Mouse (Mus musculus): ENCODE data around the gene B230217C12Rik. TPM values are rescaled to one million over a fixed set of nuclear protein-coding genes. Genes with fewer than 3 reads are reported as not detected.

Gene B230217C12Rik
- polyA plus RNA-seq, 1 experiment from 2014 or later = 15.0 TPM

- Histone ChIP-seq H3K27me3 (ENCODE audit: control insufficient read depth, insufficient read depth, low read length) (no peaks in the 10 kb centered on the region), H3K4me3 (ENCODE audit: low read depth, low read length) (no peak overlapping the region), H3K9me3 (ENCODE audit: control insufficient read depth, low read length) (no peaks in the 10 kb centered on the region), H3K4me2 (ENCODE audit: low read depth) (no peak overlapping the region), H3K9ac (ENCODE audit: low read length) (peak overlapping the region; percentile 6; the same call in 1 of the 2 replicates), H3K27ac (ENCODE audit: low read depth, low read length) (no peak overlapping the region), H3K36me3 (ENCODE audit: control insufficient read depth, insufficient read depth, low read length) (no peaks in the 10 kb centered on the region; the same call in 1 of the 2 replicates), H3K4me1 (ENCODE audit: control insufficient read depth, insufficient read depth, low read length) (peaks cover 66% of the 10 kb centered on the region)
- ATAC-seq (ENCODE audit: insufficient read depth, low FRiP score, low TSS enrichment) (no peak), DNase-seq (ENCODE audit: low spot score) (no peak)
- WGBS = 51% methylated on average over 6 of the region's 6 CpGs
These were observed 33.0 kb upstream of the B230217C12Rik start for GRCm38 (mm10) chr11:97807626-97808025.

DNA sequence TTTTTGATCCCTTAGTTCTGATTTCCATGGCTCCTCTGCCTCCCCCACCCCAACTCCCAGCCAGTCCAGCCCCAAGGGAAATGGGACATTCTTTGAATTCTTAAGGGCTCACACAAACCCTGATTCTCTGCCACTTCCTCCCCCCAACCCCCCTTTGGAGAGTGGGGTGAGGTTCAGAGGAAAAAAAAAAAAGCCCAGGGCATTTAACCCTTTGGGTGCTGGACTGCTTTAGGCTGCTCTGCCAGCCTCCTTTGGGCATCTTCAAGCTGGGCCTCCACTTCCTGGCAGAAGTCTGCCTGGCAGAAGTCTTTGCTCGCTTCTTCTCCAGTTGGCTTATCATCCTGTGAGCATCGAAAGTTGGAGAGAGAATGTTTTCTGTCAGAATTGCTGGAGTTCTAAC, 32.5 kb upstream of the B230217C12Rik start:
- ATAC-seq (ENCODE audit: insufficient read depth, low FRiP score, low TSS enrichment) (no peak), DNase-seq (ENCODE audit: low spot score) (peak; percentile 12)
- Histone ChIP-seq H3K4me3 (ENCODE audit: low read depth, low read length) (no peak overlapping the region), H3K27me3 (ENCODE audit: control insufficient read depth, insufficient read depth, low read length) (no peaks in the 10 kb centered on the region), H3K9me3 (ENCODE audit: control insufficient read depth, low read length) (no peaks in the 10 kb centered on the region), H3K9ac (ENCODE audit: low read length) (peak overlapping the region; percentile 6; the same call in 1 of the 2 replicates), H3K4me2 (ENCODE audit: low read depth) (no peak overlapping the region), H3K36me3 (ENCODE audit: control insufficient read depth, insufficient read depth, low read length) (no peaks in the 10 kb centered on the region; the same call in 1 of the 2 replicates), H3K4me1 (ENCODE audit: control insufficient read depth, insufficient read depth, low read length) (peaks cover 70% of the 10 kb centered on the region), H3K27ac (ENCODE audit: low read depth, low read length) (no peak overlapping the region)
- 80% methylated on average over 2 of the region's 2 CpGs for WGBS

DNA sequence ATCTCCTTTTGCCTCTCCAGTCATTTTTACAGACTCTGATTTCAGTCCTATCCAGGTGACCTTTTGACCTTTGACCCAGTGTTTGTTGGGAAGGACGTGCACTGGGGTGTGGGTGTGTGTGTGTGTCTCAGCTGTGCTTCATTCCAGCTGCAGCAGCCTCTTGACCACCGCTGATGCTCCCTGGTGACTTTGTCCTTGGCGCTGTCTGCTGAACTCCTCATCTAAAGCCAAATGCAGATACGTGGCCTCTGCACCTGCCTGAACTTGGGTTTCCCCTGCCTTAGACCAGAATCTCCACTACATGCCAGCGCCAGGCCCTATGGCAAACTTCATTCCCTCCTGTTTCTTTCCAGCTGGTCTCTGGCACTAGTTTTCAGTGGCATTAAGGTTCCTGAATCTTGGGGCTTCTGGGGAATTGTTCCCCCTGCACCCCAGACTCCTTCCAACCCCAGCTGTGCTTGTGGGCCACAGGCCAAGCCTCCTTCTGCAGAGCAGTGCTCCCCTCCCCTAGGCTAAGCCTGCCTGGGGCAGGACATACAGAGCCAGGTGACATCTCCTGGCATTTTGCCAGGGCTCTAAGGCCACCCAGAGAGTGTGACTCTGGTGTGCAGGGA, 31.9 kb upstream of the B230217C12Rik start:
- Histone ChIP-seq H3K4me1 (ENCODE audit: control insufficient read depth, insufficient read depth, low read length) (peaks cover 73% of the 10 kb centered on the region), H3K9me3 (ENCODE audit: control insufficient read depth, low read length) (no peaks in the 10 kb centered on the region), H3K27me3 (ENCODE audit: control insufficient read depth, insufficient read depth, low read length) (no peaks in the 10 kb centered on the region), H3K9ac (ENCODE audit: low read length) (no peak overlapping the region), H3K4me3 (ENCODE audit: low read depth, low read length) (no peak overlapping the region), H3K36me3 (ENCODE audit: control insufficient read depth, insufficient read depth, low read length) (no peaks in the 10 kb centered on the region; the same call in 1 of the 2 replicates), H3K27ac (ENCODE audit: low read depth, low read length) (0 out of 2 replicates have a peak overlapping the region, but pooled peaks have one; percentile 20), H3K4me2 (ENCODE audit: low read depth) (no peak overlapping the region)
- WGBS = 44% methylated on average over 5 of the region's 5 CpGs
- DNase-seq (ENCODE audit: low spot score) (no peak), ATAC-seq (ENCODE audit: insufficient read depth, low FRiP score, low TSS enrichment) (no peak)

- H3K4me3 ChIP-seq (ENCODE audit: low read depth, low read length) = no peak overlapping the region
- ATAC-seq (ENCODE audit: insufficient read depth, low FRiP score, low TSS enrichment) = no peak
- 68% methylated on average over 7 of the region's 7 CpGs for whole genome bisulfite sequencing
- H3K9me3 ChIP-seq (ENCODE audit: control insufficient read depth, low read length) = no peaks in the 10 kb centered on the region
- DNase-seq (ENCODE audit: low spot score) = no peak
- H3K27me3 ChIP-seq (ENCODE audit: control insufficient read depth, insufficient read depth, low read length) = no peaks in the 10 kb centered on the region
- H3K36me3 ChIP-seq (ENCODE audit: control insufficient read depth, insufficient read depth, low read length) = no peaks in the 10 kb centered on the region; the same call in 1 of the 2 replicates
- peaks cover 69% of the 10 kb centered on the region for H3K4me1 ChIP-seq (ENCODE audit: control insufficient read depth, insufficient read depth, low read length)
- H3K9ac ChIP-seq (ENCODE audit: low read length) = no peak overlapping the region
- H3K4me2 ChIP-seq (ENCODE audit: low read depth) = no peak overlapping the region
- no peak overlapping the region for H3K27ac ChIP-seq (ENCODE audit: low read depth, low read length)
These were observed 31.1 kb upstream of the B230217C12Rik start for GRCm38 (mm10) chr11:97809235-97810121.

DNA sequence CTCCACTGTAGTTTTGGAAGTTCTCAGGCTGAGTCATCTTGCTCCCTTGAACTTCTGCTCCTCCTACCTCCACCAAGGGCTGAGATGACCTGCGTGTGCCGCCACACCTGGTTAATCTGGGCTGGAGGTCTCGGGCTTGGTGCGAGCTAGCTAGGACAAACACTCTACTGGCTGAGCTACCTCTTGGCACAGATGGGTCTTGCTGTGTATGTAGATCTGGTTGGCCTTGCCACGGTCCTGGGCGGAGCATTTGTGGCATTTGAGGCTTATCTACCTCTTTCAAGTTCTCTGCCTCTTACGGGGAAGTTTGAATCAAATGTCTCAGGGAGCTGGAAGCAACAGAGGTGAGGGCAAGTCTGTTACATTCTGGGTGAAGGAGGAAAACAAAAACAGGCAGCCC, 30.2 kb upstream of the B230217C12Rik start:
- no peaks in the 10 kb centered on the region for H3K9me3 ChIP-seq (ENCODE audit: control insufficient read depth, low read length)
- H3K4me3 ChIP-seq (ENCODE audit: low read depth, low read length) = no peak overlapping the region
- no peak overlapping the region; the same call in 1 of the 2 replicates for H3K9ac ChIP-seq (ENCODE audit: low read length)
- H3K27ac ChIP-seq (ENCODE audit: low read depth, low read length) = no peak overlapping the region
- ATAC-seq (ENCODE audit: insufficient read depth, low FRiP score, low TSS enrichment) (no peak), DNase-seq (ENCODE audit: low spot score) (no peak)
- 82% methylated on average over 7 of the region's 7 CpGs for WGBS
- H3K27me3 ChIP-seq (ENCODE audit: control insufficient read depth, insufficient read depth, low read length) = no peaks in the 10 kb centered on the region
- H3K36me3 ChIP-seq (ENCODE audit: control insufficient read depth, insufficient read depth, low read length) = no peaks in the 10 kb centered on the region; the same call in 1 of the 2 replicates
- peaks cover 64% of the 10 kb centered on the region for H3K4me1 ChIP-seq (ENCODE audit: control insufficient read depth, insufficient read depth, low read length)
- no peak overlapping the region for H3K4me2 ChIP-seq (ENCODE audit: low read depth)

DNA sequence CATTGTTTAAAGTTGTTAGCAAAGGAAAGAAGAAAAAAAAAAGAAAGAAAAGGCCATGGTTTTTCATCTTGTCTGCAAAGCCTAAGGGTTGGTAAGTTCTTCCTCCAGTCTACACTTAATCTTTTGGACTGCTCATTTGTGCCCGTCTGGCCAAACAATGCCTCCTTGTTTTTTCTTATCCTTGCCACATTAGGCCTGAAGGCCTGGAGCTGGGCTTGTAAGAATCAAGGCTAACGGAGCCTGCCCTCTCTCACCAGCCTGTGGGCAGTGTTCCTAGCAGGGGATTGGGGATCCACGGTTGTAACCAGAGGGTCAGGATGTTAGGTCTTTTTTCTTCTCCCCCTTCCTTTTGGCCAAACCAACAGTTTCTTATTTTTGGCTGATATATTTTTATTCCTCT, 29.6 kb upstream of the B230217C12Rik start:
- no peak for DNase-seq (ENCODE audit: low spot score)
- WGBS = 35% methylated on average over 3 of the region's 3 CpGs
- Histone ChIP-seq H3K4me2 (ENCODE audit: low read depth) (no peak overlapping the region), H3K9ac (ENCODE audit: low read length) (no peak overlapping the region; the same call in 1 of the 2 replicates), H3K27me3 (ENCODE audit: control insufficient read depth, insufficient read depth, low read length) (no peaks in the 10 kb centered on the region), H3K4me3 (ENCODE audit: low read depth, low read length) (no peak overlapping the region), H3K4me1 (ENCODE audit: control insufficient read depth, insufficient read depth, low read length) (peaks cover 61% of the 10 kb centered on the region), H3K9me3 (ENCODE audit: control insufficient read depth, low read length) (no peaks in the 10 kb centered on the region), H3K27ac (ENCODE audit: low read depth, low read length) (peak overlapping the region; percentile 44; the same call in 1 of the 2 replicates), H3K36me3 (ENCODE audit: control insufficient read depth, insufficient read depth, low read length) (no peaks in the 10 kb centered on the region; the same call in 1 of the 2 replicates)
- ATAC-seq (ENCODE audit: insufficient read depth, low FRiP score, low TSS enrichment) = no peak

- H3K9ac ChIP-seq (ENCODE audit: low read length) = no peak overlapping the region; the same call in 1 of the 2 replicates
- H3K36me3 ChIP-seq (ENCODE audit: control insufficient read depth, insufficient read depth, low read length) = no peaks in the 10 kb centered on the region; the same call in 1 of the 2 replicates
- no peaks in the 10 kb centered on the region for H3K27me3 ChIP-seq (ENCODE audit: control insufficient read depth, insufficient read depth, low read length)
- H3K4me2 ChIP-seq (ENCODE audit: low read depth) = peak overlapping the region; percentile 32
- DNase-seq (ENCODE audit: low spot score) = no peak
- H3K4me1 ChIP-seq (ENCODE audit: control insufficient read depth, insufficient read depth, low read length) = peaks cover 54% of the 10 kb centered on the region
- ATAC-seq (ENCODE audit: insufficient read depth, low FRiP score, low TSS enrichment) = no peak
- WGBS = 47% methylated on average over 9 of the region's 13 CpGs
- no peak overlapping the region for H3K4me3 ChIP-seq (ENCODE audit: low read depth, low read length)
- peak overlapping the region; percentile 80 for H3K27ac ChIP-seq (ENCODE audit: low read depth, low read length)
- no peaks in the 10 kb centered on the region for H3K9me3 ChIP-seq (ENCODE audit: control insufficient read depth, low read length)
These were observed 28.8 kb upstream of the B230217C12Rik start for GRCm38 (mm10) chr11:97811569-97812362.

DNA sequence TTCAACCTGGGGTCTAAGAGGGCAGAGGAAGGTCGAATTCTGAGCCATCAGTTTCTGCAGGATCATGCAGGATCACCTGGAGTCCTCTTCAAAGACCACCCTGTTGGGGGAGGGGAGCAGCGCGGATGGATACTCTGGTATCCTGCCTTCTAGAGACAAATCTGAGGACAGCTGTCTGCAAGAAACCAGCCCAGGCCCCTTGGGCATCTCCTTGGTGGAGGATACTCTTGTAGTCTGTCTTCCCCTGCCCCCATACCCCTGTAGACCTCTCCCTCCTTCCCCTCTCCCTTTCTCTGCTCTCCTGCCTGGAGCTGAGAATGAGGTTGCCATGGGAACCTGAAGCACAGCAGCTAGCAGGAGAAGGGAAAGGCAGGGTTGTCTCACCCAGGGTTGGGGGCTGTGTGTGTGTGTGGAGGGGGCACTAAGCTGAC, 28.1 kb upstream of the B230217C12Rik start:
- Histone ChIP-seq H3K9ac (ENCODE audit: low read length) (peak overlapping the region; percentile 22; the same call in 1 of the 2 replicates), H3K4me2 (ENCODE audit: low read depth) (peak overlapping the region; percentile 32), H3K9me3 (ENCODE audit: control insufficient read depth, low read length) (no peaks in the 10 kb centered on the region), H3K36me3 (ENCODE audit: control insufficient read depth, insufficient read depth, low read length) (no peaks in the 10 kb centered on the region; the same call in 1 of the 2 replicates), H3K4me1 (ENCODE audit: control insufficient read depth, insufficient read depth, low read length) (peaks cover 58% of the 10 kb centered on the region), H3K27ac (ENCODE audit: low read depth, low read length) (peak overlapping the region; percentile 80), H3K4me3 (ENCODE audit: low read depth, low read length) (no peak overlapping the region), H3K27me3 (ENCODE audit: control insufficient read depth, insufficient read depth, low read length) (no peaks in the 10 kb centered on the region)
- peak; percentile 75 for DNase-seq (ENCODE audit: low spot score)
- ATAC-seq (ENCODE audit: insufficient read depth, low FRiP score, low TSS enrichment) = peak; percentile 68
- 20% methylated on average over 3 of the region's 3 CpGs for WGBS
